Mouse (Mus musculus): ENCODE measurements around the gene Fyn. TPM values are rescaled to one million over a fixed set of nuclear protein-coding genes. Genes with fewer than 3 reads are reported as not detected.

Fyn gene
- polyA plus RNA-seq, 1 experiment from 2014 or later: 61.4 TPM

DNA sequence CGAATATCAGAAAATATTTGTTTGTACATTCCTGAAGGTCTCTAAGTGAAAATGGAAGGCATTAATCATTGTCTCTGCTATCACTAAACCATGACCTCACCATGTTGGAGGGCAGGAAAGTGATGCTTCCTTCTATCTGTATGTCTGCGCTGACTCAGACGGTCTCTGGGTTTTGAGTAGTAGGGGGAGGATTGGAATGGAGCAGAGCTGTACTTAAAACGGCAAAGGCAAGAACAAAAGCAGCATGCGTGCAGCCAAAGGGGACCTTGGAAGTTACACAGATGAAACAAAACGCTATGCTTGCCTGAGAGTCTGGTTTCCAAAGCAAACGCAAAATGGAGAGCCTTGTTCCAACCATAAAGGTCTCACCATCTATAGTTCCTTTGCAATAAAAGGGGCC lies 202.4 kb downstream of the Fyn start:
- no peak overlapping the region for H3K9ac ChIP-seq
- no peak overlapping the region for H3K4me2 ChIP-seq
- H3K4me3 ChIP-seq: no peak overlapping the region
- no peaks in the 10 kb centered on the region for H3K27me3 ChIP-seq
- ATAC-seq: peak; percentile 31; the same call in 1 of the 2 replicates
- 44% methylated on average over 7 of the region's 7 CpGs for WGBS
- H3K4me1 ChIP-seq: peaks cover 36% of the 10 kb centered on the region
- peak overlapping the region; percentile 84 for H3K27ac ChIP-seq
- H3K9me3 ChIP-seq (replicated peaks): no peaks in the 10 kb centered on the region
- H3K36me3 ChIP-seq (ENCODE audit: poor library complexity, severe bottlenecking): peaks cover 14% of the 10 kb centered on the region

DNA sequence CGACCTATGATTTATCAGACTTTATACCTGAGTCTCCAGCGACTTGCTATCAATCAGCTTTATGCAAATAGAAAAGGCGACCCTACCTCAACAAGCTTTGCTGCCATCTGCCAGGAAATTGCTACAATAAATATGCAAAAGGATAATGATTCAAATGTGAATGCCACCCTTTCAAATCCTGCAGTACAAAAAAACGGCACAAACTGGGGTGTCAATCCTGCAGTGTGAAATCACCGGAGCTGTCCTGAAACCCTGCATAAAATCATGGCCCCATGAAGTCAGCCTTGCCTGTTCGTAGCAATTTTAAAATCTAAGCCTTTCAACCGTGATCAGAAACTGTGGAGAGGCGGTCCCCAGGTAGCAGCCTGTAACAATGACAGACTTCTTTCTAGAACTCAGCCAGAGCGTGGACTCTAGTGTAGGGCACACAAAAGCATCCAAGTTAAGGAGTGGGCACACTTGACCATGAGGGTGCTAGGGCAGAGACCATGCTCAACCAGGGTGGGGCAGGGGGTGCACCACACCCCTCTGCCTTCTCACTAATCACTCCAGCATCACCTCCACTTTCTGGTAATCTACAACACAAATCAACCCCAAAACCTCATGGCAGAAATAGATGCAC lies 203.5 kb downstream of the Fyn start:
- WGBS: 39% methylated on average over 9 of the region's 9 CpGs
- Histone ChIP-seq H3K4me1 (peaks cover 36% of the 10 kb centered on the region), H3K9ac (0 out of 2 replicates have a peak overlapping the region, but pooled peaks have one; percentile 30), H3K27ac (peak overlapping the region; percentile 84), H3K4me2 (peak overlapping the region; percentile 12; the same call in 1 of the 2 replicates), H3K27me3 (no peaks in the 10 kb centered on the region), H3K4me3 (no peak overlapping the region), H3K36me3 (ENCODE audit: poor library complexity, severe bottlenecking) (peaks cover 6% of the 10 kb centered on the region), H3K9me3 (replicated peaks) (no peaks in the 10 kb centered on the region)
- ATAC-seq: peak; percentile 34

GRCm38 (mm10) chr10:39572672-39573051 lies 204.0 kb downstream of the Fyn start:
- H3K4me3 ChIP-seq: no peak overlapping the region
- WGBS: 37% methylated on average over 6 of the region's 6 CpGs
- no peak overlapping the region for H3K4me2 ChIP-seq
- peak; percentile 50 for ATAC-seq
- peaks cover 6% of the 10 kb centered on the region; the same call in 1 of the 2 replicates for H3K36me3 ChIP-seq (ENCODE audit: poor library complexity, severe bottlenecking)
- H3K27me3 ChIP-seq: no peaks in the 10 kb centered on the region
- no peak overlapping the region for H3K9ac ChIP-seq
- H3K4me1 ChIP-seq: peaks cover 36% of the 10 kb centered on the region
- no peaks in the 10 kb centered on the region for H3K9me3 ChIP-seq (replicated peaks)
- peak overlapping the region; percentile 84 for H3K27ac ChIP-seq

DNA sequence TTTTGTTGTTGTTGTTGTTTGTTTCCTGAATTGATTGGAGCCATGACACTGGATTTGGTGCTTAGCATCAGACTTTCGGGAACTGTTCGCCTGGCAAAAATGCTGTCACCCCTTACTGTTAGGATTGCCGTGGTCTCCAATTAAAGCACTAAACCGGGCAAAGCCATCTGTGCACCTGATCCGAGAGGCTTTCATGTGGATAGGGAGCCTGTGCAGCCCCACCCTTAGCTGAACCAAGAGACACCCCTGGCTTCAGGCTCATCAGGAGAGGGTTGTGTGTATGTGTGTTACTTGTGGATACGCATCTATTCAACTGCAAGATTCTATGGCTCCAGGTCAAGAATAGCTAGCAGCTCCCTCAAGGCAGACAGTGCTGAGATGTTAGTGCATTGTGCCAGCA lies 207.8 kb downstream of the Fyn start:
- Histone ChIP-seq H3K4me1 (peaks cover 19% of the 10 kb centered on the region), H3K27me3 (no peaks in the 10 kb centered on the region), H3K27ac (no peak overlapping the region), H3K4me2 (no peak overlapping the region), H3K4me3 (no peak overlapping the region), H3K36me3 (ENCODE audit: poor library complexity, severe bottlenecking) (no peaks in the 10 kb centered on the region), H3K9ac (no peak overlapping the region), H3K9me3 (replicated peaks) (no peaks in the 10 kb centered on the region)
- no peak for ATAC-seq
- WGBS: 80% methylated on average over 6 of the region's 6 CpGs

- H3K4me3 ChIP-seq: no peak overlapping the region
- H3K4me2 ChIP-seq: no peak overlapping the region
- H3K27me3 ChIP-seq: no peaks in the 10 kb centered on the region
- no peaks in the 10 kb centered on the region for H3K36me3 ChIP-seq (ENCODE audit: poor library complexity, severe bottlenecking)
- no peaks in the 10 kb centered on the region; the same call in 1 of the 2 replicates for H3K4me1 ChIP-seq
- no peaks in the 10 kb centered on the region for H3K9me3 ChIP-seq (replicated peaks)
- no peak for ATAC-seq
- WGBS: 77% methylated on average over 8 of the region's 8 CpGs
- no peak overlapping the region for H3K27ac ChIP-seq
- no peak overlapping the region for H3K9ac ChIP-seq
Observed at GRCm38 (mm10) chr10:39580477-39580876, 211.8 kb downstream of the Fyn start.

GRCm38 (mm10) chr10:39582385-39582784 lies 213.7 kb downstream of the Fyn start:
- no peak overlapping the region for H3K27ac ChIP-seq
- H3K4me2 ChIP-seq: no peak overlapping the region
- no peaks in the 10 kb centered on the region for H3K9me3 ChIP-seq (replicated peaks)
- peaks cover 9% of the 10 kb centered on the region for H3K4me1 ChIP-seq
- no peak overlapping the region for H3K4me3 ChIP-seq
- no peak for ATAC-seq
- WGBS: 94% methylated on average over 2 of the region's 2 CpGs
- H3K9ac ChIP-seq: no peak overlapping the region
- no peaks in the 10 kb centered on the region for H3K36me3 ChIP-seq (ENCODE audit: poor library complexity, severe bottlenecking)
- H3K27me3 ChIP-seq: no peaks in the 10 kb centered on the region

DNA sequence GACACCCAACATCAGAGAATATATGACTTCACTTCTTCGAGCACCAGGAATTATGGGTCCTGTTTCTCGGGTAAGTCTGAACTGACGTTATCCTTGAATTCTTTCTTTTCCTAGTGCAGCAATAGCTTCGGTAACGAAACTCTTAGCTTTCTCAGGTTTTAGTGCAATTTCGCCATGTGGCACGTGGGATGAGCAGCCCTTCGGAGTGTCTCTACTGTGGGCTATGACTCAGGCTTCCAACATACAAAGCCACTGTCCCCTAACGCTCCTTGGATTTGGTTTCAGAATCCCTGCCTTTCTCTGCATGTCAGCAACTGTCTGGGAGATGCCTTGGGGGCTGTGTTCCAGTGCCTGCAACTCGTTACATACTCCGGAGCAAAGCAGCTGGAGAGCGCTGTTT lies 215.1 kb downstream of the Fyn start:
- Histone ChIP-seq H3K4me1 (peaks cover 22% of the 10 kb centered on the region), H3K9ac (no peak overlapping the region), H3K27ac (no peak overlapping the region), H3K27me3 (no peaks in the 10 kb centered on the region), H3K4me2 (no peak overlapping the region), H3K9me3 (replicated peaks) (no peaks in the 10 kb centered on the region), H3K4me3 (no peak overlapping the region), H3K36me3 (ENCODE audit: poor library complexity, severe bottlenecking) (no peaks in the 10 kb centered on the region)
- WGBS: 86% methylated on average over 12 of the region's 12 CpGs
- ATAC-seq: no peak

DNA sequence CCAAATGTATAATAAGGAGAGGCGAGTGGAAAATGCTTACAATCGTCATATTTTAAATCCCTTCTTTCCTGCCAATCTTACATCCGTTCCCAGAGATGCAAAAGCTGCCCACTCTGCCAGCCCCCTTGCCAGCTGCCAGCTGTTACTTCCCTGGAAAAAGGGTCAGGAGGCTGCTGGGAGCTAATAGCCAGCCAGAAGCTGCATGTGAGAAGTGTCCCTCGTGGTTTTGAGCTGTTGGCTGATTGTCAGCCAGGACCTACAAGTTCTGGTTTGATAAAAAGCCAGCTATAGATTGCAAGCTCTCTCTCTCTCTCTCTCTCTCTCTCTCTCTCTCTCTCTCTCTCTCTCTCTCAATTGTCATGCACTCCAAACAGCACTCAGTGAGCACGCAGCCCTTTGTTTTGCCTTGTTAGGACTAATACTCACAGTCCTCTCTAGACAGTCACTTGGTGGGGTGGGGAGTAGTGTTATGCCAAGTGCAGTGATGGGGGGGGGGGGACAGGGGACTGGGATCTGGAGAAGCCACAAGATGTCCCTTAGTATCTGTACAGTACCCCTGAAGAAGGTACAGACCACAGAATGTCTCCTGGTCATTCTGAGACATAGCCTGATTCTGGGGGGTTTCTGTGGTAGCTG lies 218.8 kb downstream of the Fyn start:
- no peak overlapping the region for H3K4me2 ChIP-seq
- 37% methylated on average over 5 of the region's 5 CpGs for WGBS
- peak overlapping the region; percentile 38; the same call in 1 of the 2 replicates for H3K9ac ChIP-seq
- no peaks in the 10 kb centered on the region for H3K9me3 ChIP-seq (replicated peaks)
- H3K4me3 ChIP-seq: no peak overlapping the region
- peak; percentile 77 for ATAC-seq
- H3K36me3 ChIP-seq (ENCODE audit: poor library complexity, severe bottlenecking): no peaks in the 10 kb centered on the region
- H3K27ac ChIP-seq: peak overlapping the region; percentile 65
- H3K27me3 ChIP-seq: no peaks in the 10 kb centered on the region
- peaks cover 25% of the 10 kb centered on the region for H3K4me1 ChIP-seq

- H3K4me2 ChIP-seq: no peak overlapping the region
Observed at GRCm38 (mm10) chr10:39587973-39588746, 219.5 kb downstream of the Fyn start.

GRCm38 (mm10) chr10:39589765-39590546 lies 221.3 kb downstream of the Fyn start:
- no peak for ATAC-seq
- Histone ChIP-seq H3K4me1 (peaks cover 25% of the 10 kb centered on the region), H3K27me3 (no peaks in the 10 kb centered on the region), H3K4me2 (no peak overlapping the region), H3K9ac (no peak overlapping the region), H3K4me3 (no peak overlapping the region), H3K27ac (no peak overlapping the region), H3K36me3 (ENCODE audit: poor library complexity, severe bottlenecking) (no peaks in the 10 kb centered on the region), H3K9me3 (replicated peaks) (0 out of 2 replicates have a peak, but pooled peaks cover 4% of the 10 kb centered on the region)
- WGBS: 80% methylated on average over 19 of the region's 19 CpGs

More at GRCm38 (mm10) chr10:39587973-39588746, 219.5 kb downstream of the Fyn start:
- peaks cover 25% of the 10 kb centered on the region for H3K4me1 ChIP-seq
- H3K36me3 ChIP-seq (ENCODE audit: poor library complexity, severe bottlenecking): no peaks in the 10 kb centered on the region
- peak overlapping the region; percentile 38 for H3K9ac ChIP-seq
- H3K9me3 ChIP-seq (replicated peaks): no peaks in the 10 kb centered on the region
- no peaks in the 10 kb centered on the region for H3K27me3 ChIP-seq
- peak overlapping the region; percentile 65 for H3K27ac ChIP-seq
- H3K4me3 ChIP-seq: no peak overlapping the region
- 47% methylated on average over 8 of the region's 8 CpGs for WGBS
- ATAC-seq: peak; percentile 42

- Histone ChIP-seq H3K4me3 (no peak overlapping the region), H3K27me3 (no peaks in the 10 kb centered on the region), H3K36me3 (ENCODE audit: poor library complexity, severe bottlenecking) (no peaks in the 10 kb centered on the region), H3K4me2 (no peak overlapping the region), H3K9ac (no peak overlapping the region), H3K9me3 (replicated peaks) (0 out of 2 replicates have a peak, but pooled peaks cover 4% of the 10 kb centered on the region), H3K4me1 (peaks cover 27% of the 10 kb centered on the region), H3K27ac (no peak overlapping the region)
- ATAC-seq: no peak
- 89% methylated on average over 10 of the region's 10 CpGs for WGBS
Observed at GRCm38 (mm10) chr10:39590629-39591028, 222.0 kb downstream of the Fyn start.

All from forebrain, embryonic 13.5 days (tissue).